Mouse (Mus musculus): ENCODE results near the gene 4930550C14Rik.

DNA sequence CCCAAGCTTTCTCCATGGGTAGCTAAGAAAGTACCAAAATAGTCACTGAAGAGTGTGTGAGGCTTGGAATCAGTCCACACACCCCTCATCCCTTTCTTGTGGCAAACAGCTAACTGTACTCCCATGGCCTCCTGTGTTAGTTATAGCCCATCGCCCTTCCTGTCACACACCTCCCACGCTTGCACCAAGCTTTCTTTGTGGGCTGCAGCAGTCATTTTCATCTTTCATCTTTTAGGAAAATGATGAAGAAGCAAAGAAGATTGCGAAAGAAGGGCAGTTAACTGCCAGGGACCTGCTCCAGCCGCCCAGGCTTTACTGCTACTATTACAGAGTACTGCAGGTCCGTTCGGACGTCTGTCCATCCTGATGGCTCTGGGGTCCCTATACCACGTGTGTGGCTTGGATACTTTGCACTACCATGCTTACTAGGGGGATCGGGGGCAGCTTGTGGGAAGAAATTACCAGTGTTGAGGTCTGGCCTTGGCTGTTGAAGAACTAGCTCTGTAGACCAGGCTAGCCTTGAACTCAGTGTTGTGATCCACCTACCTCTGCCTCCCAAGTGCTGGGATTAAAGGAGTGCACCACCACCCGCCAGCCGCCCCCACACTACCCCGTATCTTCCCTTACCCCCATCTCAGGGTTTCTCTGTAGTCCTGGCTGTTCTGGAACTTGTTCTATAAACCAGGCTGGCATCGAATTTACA lies 4.3 kb upstream of the 4930550C14Rik start:
- TF ChIP-seq CTCF (IDR thresholded peaks at IDR 0.05) (no peak), EP300 (IDR thresholded peaks at IDR 0.05) (no peak)
